30 mouse cellular contexts compared by ENCODE assay signal in the genomic region with DNA sequence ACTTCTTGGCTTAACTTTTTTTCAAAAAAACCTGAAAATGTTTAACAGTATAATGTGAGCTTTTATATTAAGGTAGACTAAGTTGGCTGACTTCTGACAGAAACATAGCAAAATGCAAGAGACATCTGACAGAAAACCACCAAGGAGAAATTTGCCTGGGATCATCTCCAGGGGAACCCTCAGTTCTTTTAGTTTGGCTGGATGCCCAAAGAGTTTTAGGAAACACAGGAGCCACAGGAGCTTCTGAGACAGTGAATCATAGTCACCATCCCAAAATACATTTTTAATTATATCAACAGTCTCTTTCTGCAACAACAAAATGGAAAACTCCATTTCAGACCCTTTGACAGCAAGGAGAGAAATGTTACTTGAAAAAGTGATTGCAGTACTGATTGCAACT.
A peak's percentile ranks its signal among the peaks of the same experiment; 100 is the strongest.
DNase-seq lines count a peak whose midpoint lies in the region; ATAC-seq lines count a peak whose summit lies in the region.
"Had no signal": no experiment of that assay in that cellular context is flagged by ENCODE, and none has a peak within 500 bp of the region (broad histone marks: within the 10 kb centered on the region; RNA-seq: fewer than 3 reads in every experiment).

No protein-coding gene starts in this region.

- no peak overlapping the region for H3K4me3 ChIP-seq in heart, embryonic 10.5 days
- H3K4me3 ChIP-seq: embryonic facial prominence, embryonic 13.5 days; gastrocnemius, adult 2 months; heart, embryonic 12.5 days; heart, embryonic 15.5 days; hindbrain, embryonic 10.5 days; hindbrain, embryonic 13.5 days; intestine, embryonic 15.5 days had no signal

- no peaks in the 10 kb centered on the region for H3K9me3 ChIP-seq in heart, embryonic 10.5 days
- H3K9me3 ChIP-seq: embryonic facial prominence, embryonic 13.5 days; G1E; heart, embryonic 12.5 days; heart, embryonic 15.5 days; hindbrain, embryonic 10.5 days; hindbrain, embryonic 13.5 days; intestine, embryonic 15.5 days had no signal

- ATAC-seq in frontal cortex, adult (ENCODE audit: low TSS enrichment) = peak; percentile 87
- ATAC-seq: forebrain, embryonic 14.5 days; forebrain, postnatal 0 days; hindbrain, embryonic 16.5 days; intestine, embryonic 15.5 days; Patski had no signal

- H3K4me1 ChIP-seq in heart, embryonic 10.5 days = no peaks in the 10 kb centered on the region
- H3K4me1 ChIP-seq: embryonic facial prominence, embryonic 13.5 days; heart, embryonic 12.5 days; heart, embryonic 15.5 days; hindbrain, embryonic 10.5 days; hindbrain, embryonic 13.5 days; intestine, embryonic 15.5 days had no signal

- intact Hi-C loops in left cerebral cortex, postnatal 4 days (cut with DNase I) = no loop called here

- H3K27ac ChIP-seq in heart, embryonic 10.5 days = no peak overlapping the region
- H3K27ac ChIP-seq: embryonic facial prominence, embryonic 13.5 days; gastrocnemius, adult 2 months; heart, embryonic 15.5 days; hindbrain, embryonic 10.5 days; hindbrain, embryonic 13.5 days; intestine, embryonic 15.5 days had no signal

- H3K36me3 ChIP-seq in heart, embryonic 10.5 days = no peaks in the 10 kb centered on the region
- H3K36me3 ChIP-seq: embryonic facial prominence, embryonic 13.5 days; G1E; heart, embryonic 12.5 days; heart, embryonic 15.5 days; hindbrain, embryonic 10.5 days; hindbrain, embryonic 13.5 days; intestine, embryonic 15.5 days had no signal

- H3K27me3 ChIP-seq in heart, embryonic 10.5 days (ENCODE audit: insufficient read depth, poor library complexity, severe bottlenecking) = no peaks in the 10 kb centered on the region
- H3K27me3 ChIP-seq: CH12.LX; embryonic facial prominence, embryonic 13.5 days; heart, embryonic 12.5 days; heart, embryonic 15.5 days; hindbrain, embryonic 13.5 days; intestine, embryonic 15.5 days; Patski had no signal

- DNase-seq in frontal cortex, postnatal 25 days (ENCODE audit: low spot score in 2 of 2) = no peak
- DNase-seq in left cerebral cortex, adult 11 months (ENCODE audit: low spot score) = peak; percentile 4
- DNase-seq in left cerebral cortex, postnatal 4 days = no peak
- DNase-seq in right cerebral cortex, adult 2 months (ENCODE audit: low spot score in 2 of 2) = peak; percentile 7 to 16
- DNase-seq in right cerebral cortex, postnatal 14 days = no peak
- DNase-seq in heart, embryonic 10.5 days (ENCODE audit: low spot score) = no peak
- DNase-seq: adrenal gland, postnatal 10 days; B cell, adult 2 months; cerebellum, adult 11 months; cerebellum, adult 2 months; cerebellum, adult 9-11 months; cerebellum, postnatal 25 days; forebrain, postnatal 0 days; gastrocnemius, adult 2 months; gastrocnemius, postnatal 14 days; heart, adult 11 months; heart, postnatal 10 days; heart, postnatal 36 days had no signal

Comparison
In these comparisons a context has a peak if more than half of its experiments do, and no peak if none do; other contexts are left out.
1. DNase-seq: peak in left cerebral cortex, adult 11 months (single experiment) and right cerebral cortex, adult 2 months (2 of 2); none in frontal cortex, postnatal 25 days (0 of 2), left cerebral cortex, postnatal 4 days (single experiment), right cerebral cortex, postnatal 14 days (single experiment) and heart, embryonic 10.5 days (single experiment).